Mouse (Mus musculus) kidney, postnatal 0 days (tissue): ENCODE data around the gene Ush1g. TPM values are rescaled to one million over a fixed set of nuclear protein-coding genes. Genes with fewer than 3 reads are reported as not detected.

Source experiments
- ATAC-seq: fragments of 200-750 bp; cut with Nextera tagmentation; replicated peaks from 2 replicates; pipeline ENCODE4 v1.8.0; 2017; ENCODE audit warnings: low read depth, moderate number of reproducible peaks, moderate TSS enrichment, moderate library complexity; ENCODE audit not compliant: low FRiP score
- DNase-seq: peaks from one replicate; pipeline ENCODE4 v3.0.0-alpha.2; 2016; ENCODE audit warnings: low spot score
- H3K27ac ChIP-seq: fragments of 300-500 bp; sonication (generic); 2 replicates; pipeline ENCODE4 v1.5.1; 2014; ENCODE audit warnings: mild to moderate bottlenecking
- H3K27me3 ChIP-seq: fragments of 300-500 bp; sonication (generic); 2 replicates; pipeline ENCODE4 v1.6.1; 2014; ENCODE audit warnings: low read length, mixed read lengths; ENCODE audit not compliant: insufficient read depth
- H3K36me3 ChIP-seq: fragments of 300-500 bp; sonication (generic); 2 replicates; pipeline ENCODE4 v1.6.1; 2014; ENCODE audit warnings: low read length, mixed read lengths; ENCODE audit not compliant: insufficient read depth
- H3K4me1 ChIP-seq: fragments of 300-500 bp; sonication (generic); replicated peaks from 2 replicates; pipeline ENCODE4 v1.6.1; 2014; ENCODE audit warnings: antibody characterized with exemption, low read length, mixed read lengths; ENCODE audit not compliant: insufficient read depth
- H3K4me2 ChIP-seq: fragments of 300-500 bp; sonication (generic); 2 replicates; pipeline ENCODE4 v1.6.1; 2014; ENCODE audit warnings: mild to moderate bottlenecking, low read length, moderate library complexity, mixed read lengths
- H3K4me3 ChIP-seq: fragments of 300-500 bp; sonication (generic); replicated peaks from 2 replicates; pipeline ENCODE4 v1.5.1; 2014; ENCODE audit warnings: low read depth, low read length
- H3K9ac ChIP-seq: fragments of 300-500 bp; sonication (generic); 2 replicates; pipeline ENCODE4 v1.6.1; 2014; ENCODE audit warnings: low read depth, low read length
- H3K9me3 ChIP-seq: fragments of 300-500 bp; sonication (generic); replicated peaks from 2 replicates; pipeline ENCODE4 v1.6.1; 2016; ENCODE audit warnings: low read length, inconsistent platforms, mixed read lengths
- CTCF ChIP-seq: IDR thresholded peaks from 2 replicates; pipeline ENCODE4 v1.5.1; 2016; ENCODE audit warnings: antibody characterized with exemption, low read depth, mild to moderate bottlenecking, moderate library complexity
- WGBS: fragments of 180-500 bp; shearing (Covaris S2); extraction: QIAGEN DNeasy Blood & Tissue Kit; methylation state at CpG from one replicate; pipeline ENCODE4 v1.1.7; 2014; 5-methylcytosine and 5-hydroxymethylcytosine counted together
- polyA plus RNA-seq: library from polyadenylated mRNA; unstranded; fragments of >200 nt; fragmentation: Nextera tagmentation; extraction: Ambion mirVana; gene quantifications from 2 replicates; pipeline ENCODE4 v1.2.1, GENCODE M21; 2015

Gene Ush1g
- polyA plus RNA-seq, 1 experiment from 2014 or later = not detected

DNA sequence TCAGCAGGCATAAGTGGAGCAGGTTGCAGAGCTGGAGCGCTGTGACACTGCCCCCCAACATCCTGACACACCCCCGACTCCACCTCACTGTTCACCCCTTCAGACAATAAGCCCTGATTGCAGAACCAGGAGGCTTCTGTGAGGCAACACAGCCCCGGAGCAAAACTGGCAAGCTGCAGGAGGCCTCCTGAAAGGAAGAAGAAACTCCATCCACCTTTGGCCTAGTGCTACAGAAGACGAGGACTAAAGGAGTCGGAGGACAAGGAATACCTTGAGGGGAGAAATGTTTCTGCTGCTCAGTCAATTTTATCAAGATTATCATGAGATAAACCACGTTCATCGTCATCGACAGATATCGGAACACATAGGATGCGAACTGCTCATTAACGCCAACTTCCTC is 25.9 kb downstream of the Ush1g start:
- 0 out of 2 replicates have a peak, but pooled peaks cover 10% of the 10 kb centered on the region for H3K4me1 ChIP-seq
- no peak overlapping the region for H3K4me2 ChIP-seq
- no peak overlapping the region for H3K9ac ChIP-seq
- no peak for TF ChIP-seq CTCF
- H3K27ac ChIP-seq = no peak overlapping the region
- DNase-seq = no peak
- no peak overlapping the region for H3K4me3 ChIP-seq
- H3K36me3 ChIP-seq = no peaks in the 10 kb centered on the region
- WGBS = 86% methylated on average over 11 of the region's 11 CpGs
- no peaks in the 10 kb centered on the region for H3K27me3 ChIP-seq
- H3K9me3 ChIP-seq = no peaks in the 10 kb centered on the region
- no peak for ATAC-seq

DNA sequence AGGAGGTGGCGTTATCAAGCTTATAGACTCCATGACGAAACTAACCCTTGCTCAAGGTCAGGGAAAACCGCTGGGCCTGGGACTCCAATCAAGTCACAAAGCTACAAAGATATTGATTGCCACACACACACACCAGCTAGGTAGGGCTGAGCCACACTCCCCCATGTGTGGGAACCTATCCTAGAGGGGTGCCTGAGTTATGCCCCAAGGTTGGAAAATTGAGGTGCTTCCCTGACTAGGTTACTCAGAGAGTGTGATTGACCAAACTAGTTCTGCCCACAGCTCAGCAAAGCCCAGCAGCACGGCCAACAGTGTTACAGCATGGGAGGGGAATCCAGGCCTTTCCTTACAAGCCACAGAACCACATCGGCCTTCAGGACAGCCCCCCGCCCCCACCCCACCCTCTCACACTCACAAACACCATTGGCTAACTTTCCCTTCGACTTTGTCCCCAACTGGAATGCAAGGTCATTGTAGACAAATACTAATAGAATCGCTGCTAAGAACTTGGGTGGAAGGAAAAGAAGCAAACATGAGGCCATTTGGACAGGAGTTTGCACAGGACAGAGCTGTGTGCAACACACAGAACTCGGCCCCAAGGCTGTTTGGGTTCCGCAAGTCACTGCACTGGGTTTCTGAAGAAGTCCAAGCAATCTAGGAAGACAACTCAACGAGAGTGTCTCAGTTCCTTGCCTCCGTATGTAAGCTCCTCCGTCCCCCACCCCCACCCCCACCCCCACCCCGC is 29.0 kb downstream of the Ush1g start:
- H3K27me3 ChIP-seq = no peaks in the 10 kb centered on the region
- peak; percentile 44; the same call in 1 of the 2 replicates for ATAC-seq
- no peaks in the 10 kb centered on the region for H3K9me3 ChIP-seq
- TF ChIP-seq CTCF = no peak
- H3K4me1 ChIP-seq = 0 out of 2 replicates have a peak, but pooled peaks cover 12% of the 10 kb centered on the region
- H3K4me3 ChIP-seq = no peak overlapping the region
- no peak overlapping the region for H3K4me2 ChIP-seq
- peak; percentile 56 for DNase-seq
- WGBS = 57% methylated on average over 14 of the region's 14 CpGs
- peak overlapping the region; percentile 72 for H3K27ac ChIP-seq
- no peaks in the 10 kb centered on the region for H3K36me3 ChIP-seq
- no peak overlapping the region for H3K9ac ChIP-seq

DNA sequence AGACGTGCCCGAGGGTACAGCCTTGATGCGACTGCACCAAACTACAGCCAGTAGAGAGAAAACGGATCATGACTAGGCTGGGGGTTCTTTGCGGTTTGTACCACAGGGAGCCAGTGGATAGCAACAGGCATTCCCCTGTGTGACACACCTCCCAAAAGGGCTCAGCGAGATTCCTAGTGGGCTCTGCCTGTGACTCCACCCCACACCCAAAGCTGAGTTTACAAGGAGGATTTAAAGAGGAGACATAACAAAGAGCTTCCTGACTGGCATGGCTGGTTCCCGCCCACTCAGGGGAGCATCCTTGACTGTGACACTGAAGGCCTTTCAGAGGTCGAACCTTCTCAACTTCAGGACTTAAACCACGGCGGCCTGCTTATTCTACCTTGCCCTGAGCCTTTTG is 30.3 kb downstream of the Ush1g start:
- no peaks in the 10 kb centered on the region for H3K36me3 ChIP-seq
- H3K4me2 ChIP-seq = no peak overlapping the region
- no peak for TF ChIP-seq CTCF
- no peak for DNase-seq
- 78% methylated on average over 10 of the region's 10 CpGs for WGBS
- H3K4me3 ChIP-seq = no peak overlapping the region
- ATAC-seq = no peak
- 0 out of 2 replicates have a peak, but pooled peaks cover 5% of the 10 kb centered on the region for H3K4me1 ChIP-seq
- no peak overlapping the region for H3K27ac ChIP-seq
- H3K9me3 ChIP-seq = no peaks in the 10 kb centered on the region
- no peaks in the 10 kb centered on the region for H3K27me3 ChIP-seq
- no peak overlapping the region for H3K9ac ChIP-seq

DNA sequence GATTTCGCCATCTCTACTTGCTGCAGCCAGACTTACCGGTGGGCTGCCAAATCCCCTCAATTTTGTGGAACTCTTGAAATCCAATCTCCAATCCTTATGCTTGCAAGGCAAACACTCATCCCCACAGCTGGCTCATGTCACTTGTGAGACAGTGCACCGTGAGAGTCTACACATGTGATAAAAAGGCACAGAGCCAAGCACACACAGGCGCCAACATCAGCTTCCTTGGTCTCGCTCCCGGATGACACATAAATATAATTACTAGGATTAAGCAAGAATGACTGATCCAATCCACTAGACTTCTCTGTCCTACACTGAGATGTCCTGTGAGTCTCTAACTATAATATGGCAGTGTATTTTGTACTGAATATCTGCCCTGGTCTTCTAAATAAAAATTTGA is 30.9 kb downstream of the Ush1g start:
- no peaks in the 10 kb centered on the region for H3K27me3 ChIP-seq
- 39% methylated on average over 6 of the region's 6 CpGs for WGBS
- H3K9ac ChIP-seq = no peak overlapping the region
- DNase-seq (peak; percentile 77), ATAC-seq (no peak)
- TF ChIP-seq CTCF = no peak
- H3K27ac ChIP-seq = no peak overlapping the region
- H3K4me1 ChIP-seq = 0 out of 2 replicates have a peak, but pooled peaks cover 5% of the 10 kb centered on the region
- no peaks in the 10 kb centered on the region for H3K9me3 ChIP-seq
- H3K36me3 ChIP-seq = no peaks in the 10 kb centered on the region
- H3K4me2 ChIP-seq = no peak overlapping the region
- H3K4me3 ChIP-seq = no peak overlapping the region

DNA sequence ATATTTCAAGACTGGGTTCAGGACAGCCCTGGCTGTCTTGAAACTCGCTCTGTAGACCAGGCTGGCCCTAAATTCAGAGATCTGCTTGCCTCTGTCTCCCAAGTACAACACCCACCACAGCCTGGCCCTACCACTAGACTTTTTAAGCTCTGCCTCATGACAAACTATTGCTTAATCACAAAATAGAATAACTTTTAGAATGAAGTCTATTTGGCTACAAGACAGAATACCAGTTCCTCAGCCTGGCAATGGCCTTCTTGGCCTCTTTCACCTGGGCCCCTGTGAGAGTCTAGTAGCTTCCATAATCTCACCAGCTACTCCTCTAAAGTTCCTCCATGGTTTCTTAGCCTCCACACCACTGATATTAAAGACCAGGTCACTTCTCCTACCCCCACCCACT is 31.5 kb downstream of the Ush1g start:
- DNase-seq = no peak
- H3K36me3 ChIP-seq = no peaks in the 10 kb centered on the region
- no peak overlapping the region for H3K9ac ChIP-seq
- no peak for ATAC-seq
- TF ChIP-seq CTCF = no peak
- H3K9me3 ChIP-seq = no peaks in the 10 kb centered on the region
- WGBS = 76% methylated on average over 1 of the region's 1 CpGs
- no peak overlapping the region for H3K27ac ChIP-seq
- H3K4me2 ChIP-seq = no peak overlapping the region
- H3K4me1 ChIP-seq = 0 out of 2 replicates have a peak, but pooled peaks cover 5% of the 10 kb centered on the region
- no peak overlapping the region for H3K4me3 ChIP-seq
- no peaks in the 10 kb centered on the region for H3K27me3 ChIP-seq

DNA sequence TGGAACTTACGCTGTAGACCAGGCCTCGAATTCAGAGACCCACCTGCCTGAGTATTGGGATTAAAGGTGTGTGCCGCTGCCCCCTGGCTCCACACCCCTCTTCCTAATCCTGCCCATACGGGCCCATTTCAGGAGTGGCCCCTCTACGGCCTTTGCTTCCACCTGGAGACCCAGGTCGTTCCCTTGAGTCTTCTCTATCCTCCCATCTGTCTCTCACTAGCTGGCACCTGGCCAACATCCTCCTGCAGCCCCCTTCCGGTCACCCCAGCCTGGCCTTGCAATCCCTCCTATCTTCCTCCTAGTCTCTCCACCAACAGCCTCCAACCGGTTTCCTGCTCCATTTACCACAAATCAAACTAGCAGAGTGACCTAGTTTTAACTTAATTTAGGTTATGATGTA is 32.0 kb downstream of the Ush1g start:
- DNase-seq (peak; percentile 35), ATAC-seq (no peak)
- H3K9me3 ChIP-seq = no peaks in the 10 kb centered on the region
- no peak overlapping the region for H3K9ac ChIP-seq
- H3K4me1 ChIP-seq = 0 out of 2 replicates have a peak, but pooled peaks cover 5% of the 10 kb centered on the region
- H3K27ac ChIP-seq = no peak overlapping the region
- no peaks in the 10 kb centered on the region for H3K27me3 ChIP-seq
- no peak overlapping the region for H3K4me2 ChIP-seq
- TF ChIP-seq CTCF = no peak
- H3K4me3 ChIP-seq = no peak overlapping the region
- H3K36me3 ChIP-seq = no peaks in the 10 kb centered on the region
- 62% methylated on average over 8 of the region's 8 CpGs for WGBS
